Mouse (Mus musculus): ENCODE results near the gene Snx6. TPM values are rescaled to one million over a fixed set of nuclear protein-coding genes. Genes with fewer than 3 reads are reported as not detected.
"Not testable (repeated sequence)": the region's sequence is repeated elsewhere in the genome, so short reads cannot be mapped to it uniquely, and the experiment has no call there.

Snx6 gene
- total RNA-seq (2021) (10 to 100 TPM; 54.7 to 62.0 TPM), polyA plus RNA-seq (2012; rRNA removed) (9.9 and 16.3 TPM in 2 replicates)
- long read RNA-seq, transcript Snx6-201 (14 exons, 1,928 nt) = major isoform, 59 of 75 reads
- long read RNA-seq, partial matches to known transcripts = 12 of 75 reads
- long read RNA-seq, other reads (novel, unspliced or antisense) = 4 of 75 reads

DNA sequence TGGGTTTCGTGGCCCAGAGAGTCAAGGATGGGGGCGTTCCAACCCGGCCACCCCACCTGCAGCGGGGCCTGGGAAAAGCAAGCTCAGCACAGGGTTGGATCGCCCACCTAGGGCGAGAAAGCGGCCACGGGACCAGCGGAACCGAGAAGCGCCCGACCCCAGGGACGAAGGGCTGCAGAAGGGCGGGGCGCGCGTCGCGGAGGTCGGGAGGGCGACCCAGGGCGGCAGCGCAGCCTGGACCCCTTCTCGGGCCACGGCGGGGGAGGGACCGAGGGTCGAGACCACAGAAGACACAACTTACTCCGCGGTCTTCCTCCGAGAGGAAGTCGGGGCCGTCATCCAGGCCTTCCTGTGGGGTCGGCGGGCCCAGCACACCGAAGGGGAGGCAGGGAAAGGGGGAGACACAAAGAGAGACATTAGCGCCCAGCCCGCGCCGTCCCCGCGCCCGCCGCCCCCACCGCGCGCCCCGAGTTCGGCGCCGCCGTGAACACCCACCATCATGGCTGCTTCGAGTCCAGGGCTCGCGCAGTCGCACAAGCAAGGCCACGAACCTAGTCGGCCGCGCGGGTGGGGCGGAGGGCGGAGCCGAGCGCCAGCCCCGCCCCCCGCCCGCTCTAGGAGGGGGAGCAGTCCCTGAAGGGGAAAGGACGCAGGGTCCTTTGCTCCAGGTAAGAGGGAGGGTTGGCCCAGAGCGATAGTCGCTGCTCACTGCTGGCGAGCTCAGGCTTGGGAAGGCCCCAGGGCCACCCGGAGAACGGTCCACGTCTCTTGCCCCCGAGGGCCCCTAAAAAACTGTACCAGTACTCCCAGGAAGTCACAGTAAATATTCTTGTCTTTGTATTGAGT is at the start of gene Snx6:
Gene Snx6 (minus strand): TSS at position 551 of the 846 bp plus-strand sequence.
- DNase-seq = peak; percentile 90

DNA sequence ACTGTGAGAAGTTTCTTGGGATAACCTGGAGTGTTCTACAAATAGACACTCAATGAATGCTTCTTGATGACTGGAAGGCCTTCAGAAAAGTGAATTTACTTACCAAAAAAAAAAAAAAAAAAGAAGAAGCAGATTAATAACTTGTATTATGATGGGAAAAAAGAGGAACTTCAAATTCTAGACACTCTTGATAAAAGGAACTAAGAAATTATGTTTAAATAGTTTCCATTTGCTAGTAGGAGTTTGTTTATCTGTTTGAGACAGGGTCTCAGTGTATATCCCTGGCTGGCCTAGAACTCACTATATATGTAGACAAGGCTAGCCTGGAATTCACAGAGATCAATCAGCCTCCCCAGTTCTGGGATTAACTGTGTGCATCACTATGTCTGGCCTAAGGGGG is 48.9 kb upstream of the Snx6 start:
- no peak for DNase-seq

DNA sequence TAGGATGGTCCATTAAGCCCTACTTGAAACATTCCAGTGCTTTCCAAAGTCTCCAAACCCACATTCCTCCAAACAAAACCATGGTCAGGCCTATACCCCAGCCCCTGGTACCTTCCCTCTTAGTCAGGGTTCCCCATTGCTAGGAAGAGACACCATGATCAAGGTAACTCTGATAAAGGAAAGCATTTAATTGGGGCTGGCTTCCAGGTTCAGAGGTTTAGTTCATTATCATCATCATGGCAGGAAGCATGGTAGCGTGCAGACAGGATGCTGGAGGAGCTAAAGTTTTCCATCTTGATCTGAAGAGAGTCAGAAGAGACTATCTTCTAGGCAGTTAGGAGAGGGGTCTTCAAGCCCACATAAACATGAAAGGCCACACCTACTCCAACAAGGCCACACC is 46.1 kb upstream of the Snx6 start:
- DNase-seq = no peak

DNA sequence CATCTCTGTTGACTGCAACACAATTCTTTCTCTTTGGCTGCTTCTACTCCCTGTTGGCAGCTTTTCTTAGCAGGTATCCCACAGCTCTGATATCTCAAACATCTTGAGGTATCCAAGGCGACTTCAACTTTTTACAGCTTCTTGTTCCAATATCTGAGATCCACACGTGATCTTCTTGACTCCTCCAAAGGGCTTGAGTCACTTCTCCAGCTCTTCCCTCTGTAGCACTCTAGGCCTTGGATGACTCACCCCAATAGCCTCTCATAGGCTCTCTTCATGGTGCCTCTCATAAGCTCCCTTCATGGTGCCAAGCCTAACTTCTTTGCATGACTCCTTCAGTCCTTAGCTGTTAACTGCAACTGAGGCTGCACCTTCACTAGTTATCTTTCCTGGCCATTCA is 44.3 kb upstream of the Snx6 start:
- DNase-seq = peak; percentile 29

DNA sequence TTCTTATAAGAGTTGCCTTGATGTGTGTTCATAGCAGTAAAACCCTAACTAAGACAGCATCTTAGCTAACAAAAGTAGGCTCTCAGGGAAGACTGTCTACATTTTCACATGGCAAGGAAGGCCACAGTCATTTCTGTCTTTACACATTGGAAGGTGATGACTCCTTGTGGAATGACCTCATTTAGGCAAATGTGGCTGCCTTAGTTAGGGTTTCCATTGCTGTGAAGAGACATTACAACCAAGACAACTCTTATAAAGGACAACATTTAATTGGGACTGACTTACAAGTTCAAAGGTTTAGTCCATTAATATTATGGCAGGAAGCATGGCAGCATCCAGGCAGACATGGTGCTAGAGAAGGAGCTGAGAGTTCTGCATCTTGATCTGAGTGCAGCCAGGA is 43.4 kb upstream of the Snx6 start:
- no peak for DNase-seq

DNA sequence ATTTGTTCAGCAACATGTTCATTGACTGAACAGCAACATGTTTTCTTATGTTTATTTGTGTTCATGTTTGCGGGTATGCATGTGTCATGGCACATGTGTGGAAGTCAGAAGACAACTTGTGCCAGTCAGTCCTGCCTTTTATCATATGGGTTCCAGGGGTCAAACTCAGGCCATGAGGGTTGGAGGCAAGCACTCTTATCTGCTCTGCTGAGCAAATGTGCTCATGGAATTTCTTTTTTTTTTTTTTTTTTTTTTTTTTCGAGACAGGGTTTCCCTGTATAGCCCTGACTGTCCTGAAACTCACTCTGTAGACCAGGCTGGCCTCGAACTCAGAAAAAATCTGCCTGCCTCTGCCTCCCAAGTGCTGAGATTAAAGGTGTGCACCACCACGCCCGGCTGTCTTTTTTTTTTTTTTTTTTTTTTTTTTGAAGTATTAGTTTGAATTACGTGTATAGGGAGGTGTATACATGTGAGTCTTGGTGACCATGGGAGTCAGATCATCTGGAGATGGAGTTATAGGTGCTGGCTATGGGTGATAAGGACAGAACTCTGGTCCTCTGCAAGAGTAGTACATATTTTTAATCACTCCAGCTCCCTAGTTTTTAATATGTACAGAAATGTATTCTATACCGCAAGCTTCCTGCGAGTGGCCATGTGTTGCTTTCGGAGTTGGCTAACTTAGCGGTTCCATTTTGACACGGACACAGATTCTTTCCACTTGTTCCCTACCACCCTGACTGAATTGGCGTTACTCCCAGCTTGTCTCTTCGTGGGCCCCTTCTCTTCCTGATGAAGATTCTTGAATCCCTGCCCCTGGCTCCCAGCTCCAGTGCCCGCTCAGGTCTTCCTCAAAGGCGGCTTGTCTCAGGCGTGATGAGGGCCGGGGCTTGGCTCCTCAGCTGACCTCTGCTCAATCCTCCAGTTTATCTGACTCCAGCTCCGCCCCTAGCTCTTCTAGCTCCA is 40.4 kb upstream of the Snx6 start:
- DNase-seq = no peak

DNA sequence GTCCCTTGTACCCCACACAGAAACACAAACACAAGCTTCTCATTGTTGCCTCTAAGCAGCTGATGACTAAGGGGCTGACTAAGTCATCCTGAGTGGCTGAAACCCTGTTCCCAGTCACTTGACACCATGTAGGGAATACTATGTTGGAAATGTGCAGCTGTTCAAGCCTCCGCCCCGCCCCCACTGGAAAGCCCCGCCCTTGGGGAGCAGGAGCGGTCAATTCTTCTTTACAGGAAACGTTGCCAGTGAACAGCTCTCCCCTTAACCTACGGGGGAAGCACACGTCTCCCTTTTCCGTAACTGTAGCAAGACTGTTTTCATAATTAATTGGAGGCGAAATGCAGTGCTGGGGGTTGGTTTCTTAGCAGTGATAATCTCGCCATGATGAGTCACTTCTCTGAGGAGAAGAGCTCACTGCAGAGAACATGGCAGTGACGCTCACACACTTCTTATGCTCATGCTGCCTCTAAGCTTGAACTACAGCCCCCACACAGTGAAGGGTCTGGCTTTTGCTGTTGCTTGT is 39.5 kb upstream of the Snx6 start:
- DNase-seq = peak; percentile 90

DNA sequence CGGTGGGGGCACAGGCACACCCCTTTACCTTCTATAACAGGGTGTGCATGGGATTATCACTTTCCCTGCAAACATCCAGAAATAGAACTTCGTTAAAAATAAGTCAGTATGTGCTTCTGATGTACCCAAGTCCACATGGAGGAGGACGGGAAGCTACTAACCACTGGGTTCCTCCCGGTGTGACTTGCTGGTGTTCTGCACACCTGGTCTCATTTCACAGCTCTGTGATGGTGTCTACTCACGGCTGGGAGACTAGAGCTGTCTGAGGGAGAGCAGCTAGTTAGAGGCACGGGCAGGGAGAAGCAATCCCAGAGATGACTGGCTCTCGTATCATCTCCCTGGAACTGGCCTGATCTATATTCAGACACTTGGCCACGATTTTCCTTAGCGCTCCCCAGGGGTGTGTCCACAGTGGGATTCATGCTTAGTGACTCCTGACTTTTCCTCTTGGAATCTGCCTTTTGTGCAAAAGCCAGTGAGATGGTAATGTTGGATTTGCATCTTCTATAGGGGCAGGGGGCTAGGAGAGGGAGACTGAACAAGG is 38.4 kb upstream of the Snx6 start:
- no peak for DNase-seq

DNA sequence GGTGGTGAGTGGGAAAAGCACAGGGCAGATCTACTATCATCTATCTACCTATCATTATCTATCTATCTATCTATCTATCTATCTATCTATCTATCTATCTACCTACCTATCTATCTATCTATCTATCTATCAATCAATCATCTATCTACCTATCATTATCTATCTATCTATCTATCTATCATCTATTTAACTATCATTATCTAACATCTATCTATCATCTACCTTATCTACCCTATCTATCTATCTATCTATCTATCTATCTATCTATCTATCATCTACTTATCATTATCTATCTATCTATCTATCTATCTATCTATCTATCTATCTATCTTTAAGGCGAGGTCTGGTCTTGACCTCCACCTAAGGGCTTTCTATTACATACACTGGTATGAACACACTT is 36.4 kb upstream of the Snx6 start:
- DNase-seq = not testable (repeated sequence)

DNA sequence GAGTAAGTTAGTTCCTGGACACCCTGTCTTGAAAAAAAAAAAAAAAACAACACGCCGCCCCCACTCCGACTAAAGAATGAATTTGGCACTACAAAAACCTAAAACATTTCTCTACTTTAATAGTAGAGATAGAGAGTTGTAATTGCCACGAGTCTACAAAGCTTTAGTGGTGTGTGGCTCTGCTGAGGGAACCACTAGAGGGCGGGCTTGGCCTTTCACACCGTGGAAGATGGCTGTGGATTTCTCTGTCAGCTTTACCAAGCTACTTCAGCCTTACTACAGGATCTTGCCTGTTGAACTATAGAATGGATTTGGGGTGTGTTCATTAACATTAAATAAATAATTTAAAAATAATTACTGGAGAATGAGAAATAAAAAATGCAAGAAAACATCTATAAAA is 35.1 kb upstream of the Snx6 start:
- peak; percentile 80 for DNase-seq

DNA sequence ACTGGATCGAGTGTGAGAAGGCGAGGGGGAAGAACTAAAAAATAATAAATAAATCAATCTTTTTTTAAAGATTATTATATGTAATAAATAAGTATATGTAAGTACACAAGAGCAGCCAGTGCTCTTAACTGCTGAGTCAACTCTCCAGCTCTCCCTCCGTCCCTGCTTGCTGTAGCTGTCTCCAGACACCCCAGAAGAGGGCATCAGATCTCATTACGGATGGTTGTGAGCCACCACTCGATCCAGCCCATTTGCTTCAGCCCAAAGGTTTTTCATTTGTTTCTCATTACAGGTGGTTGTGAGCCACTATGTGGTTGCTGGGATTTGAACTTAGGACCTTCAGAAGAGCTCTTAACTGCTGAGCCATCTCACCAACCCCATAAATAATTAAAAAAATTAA is 34.4 kb upstream of the Snx6 start:
- DNase-seq = no peak

DNA sequence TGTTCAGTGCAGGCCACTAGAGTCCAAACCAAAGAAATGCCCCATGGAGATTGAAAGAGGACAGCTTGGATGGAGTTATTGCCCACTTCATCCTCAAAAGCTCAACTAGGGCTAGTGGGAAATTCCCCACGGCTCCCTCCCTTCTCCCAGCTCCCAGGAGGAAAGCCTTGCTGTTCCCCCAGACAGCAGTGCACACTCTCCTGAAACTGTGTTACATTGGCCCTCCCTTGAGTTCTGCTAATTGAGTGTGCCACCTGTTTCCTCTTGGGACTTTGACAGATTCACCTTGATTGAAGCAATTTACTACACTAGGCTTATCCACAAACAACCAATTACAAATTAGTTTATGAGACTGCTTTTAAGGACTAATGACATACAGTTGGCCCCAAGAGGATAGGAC is 32.5 kb upstream of the Snx6 start:
- no peak for DNase-seq

DNA sequence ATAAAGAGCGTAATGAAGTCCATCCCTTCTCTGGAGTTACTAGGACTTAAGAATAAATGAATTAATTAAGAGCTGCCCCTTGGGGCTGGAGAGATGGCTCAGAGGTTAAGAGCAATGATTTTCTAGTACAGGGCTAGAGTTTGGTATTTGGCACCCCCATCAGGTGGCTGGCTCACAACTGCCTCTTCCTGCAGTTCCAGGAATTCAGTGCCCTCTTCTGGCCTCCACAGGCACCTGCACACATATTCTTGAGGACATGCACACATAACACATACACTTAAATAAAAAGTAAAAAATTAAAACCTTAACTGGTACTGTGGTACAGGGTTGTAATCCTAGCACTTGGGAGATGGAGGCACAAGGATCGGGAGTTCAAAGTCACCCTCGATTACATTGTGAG is 29.7 kb upstream of the Snx6 start:
- no peak for DNase-seq

DNA sequence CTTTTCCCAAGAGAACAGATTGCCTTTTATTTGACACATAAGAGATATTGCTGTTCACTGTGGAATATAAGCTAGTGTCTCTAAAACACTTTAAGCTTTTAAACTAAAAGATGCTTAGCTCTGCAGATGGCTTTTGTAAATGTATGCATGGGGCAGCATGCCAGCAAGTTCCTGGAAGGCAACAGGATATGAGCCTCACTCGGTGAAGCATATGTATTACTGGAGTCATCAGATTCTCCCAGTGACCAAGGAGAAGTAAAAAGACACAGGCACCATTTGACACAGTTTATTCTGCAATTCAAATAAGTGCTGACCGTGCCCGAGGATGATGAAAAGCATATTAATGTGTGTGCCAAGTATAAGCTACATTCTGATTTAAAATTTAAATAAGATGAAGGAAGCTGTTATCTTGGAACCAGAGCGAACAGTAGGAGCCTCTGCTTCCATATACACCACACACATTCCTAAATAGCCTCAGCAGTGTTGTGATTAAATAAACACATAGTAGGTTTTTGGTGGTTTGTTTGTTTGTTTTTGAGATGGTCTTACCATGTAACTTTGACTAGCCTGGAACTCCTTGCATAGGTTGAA is 27.4 kb upstream of the Snx6 start:
- no peak for DNase-seq

DNA sequence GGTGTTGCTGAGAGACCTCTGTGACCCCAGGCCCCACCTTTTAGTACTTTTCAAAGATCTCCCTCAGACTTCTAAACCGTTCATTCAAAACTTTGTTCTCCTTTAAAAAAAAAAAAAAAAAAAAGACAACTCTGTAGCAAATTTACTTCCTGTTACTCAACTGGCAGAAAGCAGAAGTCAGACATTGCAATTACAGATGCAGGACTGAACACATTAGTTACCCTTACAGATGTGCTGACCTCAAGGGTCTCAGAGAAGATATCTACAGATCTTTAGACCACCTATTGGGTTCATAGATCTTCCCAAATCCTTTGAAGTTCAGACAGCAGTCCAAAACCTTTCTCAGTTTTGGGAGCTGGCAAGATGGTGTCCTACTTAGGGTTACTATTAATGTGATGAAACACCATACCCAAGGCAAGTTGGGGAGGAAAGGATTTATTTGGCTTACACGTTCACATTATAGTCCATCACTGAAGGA is 25.2 kb upstream of the Snx6 start:
- DNase-seq = no peak

DNA sequence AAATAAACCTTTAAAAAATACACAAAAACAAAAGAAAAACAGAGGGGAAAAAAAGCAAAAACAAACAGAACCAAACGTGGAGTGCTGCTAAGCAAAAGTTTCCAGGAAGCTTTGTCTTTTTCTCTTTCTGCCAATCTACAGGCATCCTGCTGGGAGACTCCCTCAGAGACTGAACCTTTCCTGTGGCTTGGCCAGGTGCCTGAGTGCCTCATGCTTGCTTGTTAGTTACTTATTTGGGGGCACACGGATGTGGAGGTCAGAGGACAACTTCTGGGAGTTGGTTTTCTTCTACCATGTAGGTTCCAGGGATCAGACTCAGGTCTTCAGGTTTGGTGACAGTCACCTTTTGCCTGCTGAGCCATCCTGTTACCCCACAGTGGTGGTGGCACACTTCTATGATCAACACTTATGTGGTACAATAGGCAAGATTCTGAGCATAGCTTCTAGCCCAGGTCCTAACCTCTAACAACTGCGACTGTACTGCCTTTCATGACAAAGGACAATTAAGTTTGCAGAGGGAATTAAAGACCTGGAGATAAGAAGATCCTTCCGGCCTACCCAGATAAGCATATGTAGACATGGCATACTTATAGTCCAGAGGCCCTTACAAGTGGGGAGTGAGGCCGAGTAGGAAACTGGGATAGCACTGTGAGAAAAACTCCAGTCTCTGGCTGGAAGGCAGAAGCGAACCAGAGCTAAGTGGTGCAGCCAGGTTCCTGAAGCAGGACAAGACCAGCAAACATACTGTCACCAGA is 23.9 kb upstream of the Snx6 start:
- no peak for DNase-seq

DNA sequence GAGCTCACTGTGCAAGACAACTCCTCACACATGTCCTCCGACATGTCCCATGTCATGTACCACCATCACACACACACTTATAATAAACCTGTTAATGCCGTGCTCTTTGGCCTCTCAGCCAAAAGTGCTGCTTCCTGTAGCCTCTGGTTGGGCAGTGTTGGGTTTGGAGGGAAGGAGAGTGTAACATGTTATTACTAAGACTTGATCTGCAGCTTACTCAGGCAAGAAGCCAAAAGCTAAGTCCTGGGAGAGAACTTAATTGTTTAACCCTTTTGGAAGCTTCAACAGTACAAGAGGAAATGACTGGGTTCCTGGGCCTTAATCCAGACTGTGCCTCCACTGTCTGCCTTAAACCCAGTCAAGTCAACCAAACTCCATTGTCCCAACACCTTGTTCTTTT is 14.6 kb upstream of the Snx6 start:
- DNase-seq = no peak

DNA sequence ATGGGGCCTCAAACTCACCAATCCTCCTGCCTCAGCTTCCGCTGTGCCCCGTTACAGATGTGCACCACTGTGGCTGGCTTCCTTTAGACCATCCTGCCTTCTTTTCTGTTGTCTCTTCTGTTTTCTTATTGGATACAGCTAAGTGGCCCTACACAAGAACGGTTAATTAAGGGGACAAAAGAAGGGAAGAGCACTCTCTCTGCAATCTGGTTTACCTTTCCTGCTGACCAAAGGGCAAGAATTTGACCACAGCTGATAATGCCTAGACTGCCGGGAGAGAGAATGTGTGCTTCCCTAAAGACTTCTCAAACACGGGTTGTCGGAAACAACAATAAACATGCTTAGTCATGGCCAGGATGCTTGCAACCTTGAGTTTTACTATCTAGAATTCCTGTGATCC is 12.0 kb upstream of the Snx6 start:
- DNase-seq = no peak

DNA sequence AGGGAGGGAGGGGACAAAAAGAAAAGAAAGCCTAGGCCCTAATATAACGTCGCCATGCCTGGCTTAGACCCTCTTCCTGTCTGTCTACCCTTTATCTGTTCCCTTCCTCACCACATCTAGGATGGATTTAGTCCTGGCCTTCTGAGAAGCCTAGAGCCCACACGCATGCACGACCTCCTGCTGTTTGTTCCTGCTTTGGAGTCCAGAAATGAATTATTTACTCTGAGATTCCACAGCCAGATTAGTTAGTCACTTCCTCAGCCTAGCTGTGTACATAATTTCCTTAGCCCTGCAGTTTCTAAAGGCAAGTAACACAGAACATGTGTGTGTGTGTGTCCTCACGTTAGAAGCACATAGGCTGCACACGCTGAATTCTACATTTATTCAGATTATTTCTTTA is 10.6 kb upstream of the Snx6 start:
- DNase-seq = no peak

DNA sequence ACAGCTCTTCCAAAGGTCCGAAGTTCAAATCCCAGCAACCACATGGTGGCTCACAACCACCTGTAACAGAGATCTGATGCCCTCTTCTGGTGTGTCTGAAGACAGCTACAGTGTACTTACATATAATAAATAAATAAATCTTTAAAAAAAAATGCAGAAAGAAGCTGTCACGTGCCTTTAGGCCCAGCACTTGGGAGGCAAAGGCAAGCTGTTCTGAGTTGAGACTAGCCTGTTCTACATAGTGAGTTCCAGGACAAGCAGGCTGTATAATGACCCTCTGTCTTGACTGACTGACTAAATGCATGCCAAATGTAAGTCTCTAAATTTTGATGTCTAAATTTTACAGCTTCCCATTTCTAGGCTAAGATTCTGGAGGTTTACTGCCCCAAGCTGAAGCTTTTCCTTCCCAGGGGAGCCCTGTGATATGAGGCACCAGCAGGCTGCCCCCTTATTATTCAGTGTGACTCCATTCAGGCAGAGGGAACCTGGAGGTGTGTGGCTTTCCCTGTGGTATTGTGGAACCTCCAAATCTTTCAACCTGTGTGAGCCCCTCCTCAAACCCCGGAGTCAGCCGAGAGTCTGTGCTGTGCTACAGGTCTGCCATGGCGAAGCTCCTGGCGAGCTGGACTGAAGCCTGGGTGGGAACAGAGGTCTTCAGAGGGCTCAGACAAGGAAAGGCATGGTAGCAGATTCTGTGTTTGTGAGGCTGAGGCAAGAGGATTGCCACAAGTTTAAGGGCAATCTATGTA is 9.9 kb upstream of the Snx6 start:
- no peak for DNase-seq

All from adrenal gland, adult 2 months (tissue).